Mouse (Mus musculus): ENCODE results near the gene Gm21797. TPM values are rescaled to one million over a fixed set of nuclear protein-coding genes. Genes with fewer than 3 reads are reported as not detected.
"Not testable (repeated sequence)": the region's sequence is repeated elsewhere in the genome, so short reads cannot be mapped to it uniquely, and the experiment has no call there.

The Gm21797 gene
- total RNA-seq (2021), result not detected

- intact Hi-C loops (cut with DNase I); DNase-seq (ENCODE audit: low spot score): not testable (repeated sequence)
Observed at GRCm38 (mm10) chrY:40775665-40776064, at the start of gene Gm21797. Gene Gm21797 (minus strand): TSS chrY:40775765.

GRCm38 (mm10) chrY:40804614-40805013 lies 29.0 kb upstream of the Gm21797 start, which contains the start of gene Gm20795:
Gene Gm20795 (plus strand): TSS chrY:40804914.
- intact Hi-C loops (cut with DNase I); DNase-seq (ENCODE audit: low spot score): not testable (repeated sequence)

Other genes with a start within 250 kb of the Gm21797 start
- not detected for gene Gm21852, start 123.8 kb downstream of the Gm21797 start, total RNA-seq (2021)
- gene Gm20795, start 29.1 kb upstream of the Gm21797 start, total RNA-seq (2021), result not detected